In genomic region chrX:36833397-36834084, GRCm38 (mm10) we compare ENCODE assay signal across 8 mouse cellular contexts. TPM values are rescaled to one million over a fixed set of nuclear protein-coding genes. Genes with fewer than 3 reads are reported as not detected.
DNase-seq lines count a peak whose midpoint lies in the region; ATAC-seq and TF ChIP-seq lines count a peak whose summit lies in the region.

No protein-coding gene starts in this region.

- H3K36me3 ChIP-seq in G1E (replicated peaks): peaks cover 27% of the 10 kb centered on the region
- H3K36me3 ChIP-seq in forebrain, embryonic 14.5 days (ENCODE audit: control insufficient read depth, insufficient read depth, low read length): no peaks in the 10 kb centered on the region
- no peaks in the 10 kb centered on the region for H3K36me3 ChIP-seq in hindbrain, embryonic 10.5 days
- H3K36me3 ChIP-seq in lung, embryonic 16.5 days (ENCODE audit: control insufficient read depth, insufficient read depth, low read length): no peaks in the 10 kb centered on the region

- H3K27ac ChIP-seq in forebrain, embryonic 14.5 days (ENCODE audit: low read depth, low read length): no peak overlapping the region
- H3K27ac ChIP-seq in hindbrain, embryonic 10.5 days: peak overlapping the region; percentile 72
- no peak overlapping the region for H3K27ac ChIP-seq in lung, embryonic 16.5 days (ENCODE audit: low read length)

- H3K9me3 ChIP-seq in G1E (replicated peaks): no peaks in the 10 kb centered on the region
- no peaks in the 10 kb centered on the region for H3K9me3 ChIP-seq in forebrain, embryonic 14.5 days (replicated peaks; ENCODE audit: control insufficient read depth, low read length)
- no peaks in the 10 kb centered on the region for H3K9me3 ChIP-seq in hindbrain, embryonic 10.5 days
- H3K9me3 ChIP-seq in lung, embryonic 16.5 days (ENCODE audit: control insufficient read depth, low read length): no peaks in the 10 kb centered on the region

- H3K9ac ChIP-seq in forebrain, embryonic 14.5 days (ENCODE audit: low read length): 0 out of 2 replicates have a peak overlapping the region, but pooled peaks have one; percentile 25
- H3K9ac ChIP-seq in lung, embryonic 16.5 days (ENCODE audit: low read length): no peak overlapping the region; the same call in 1 of the 2 replicates

- no peak overlapping the region for H3K4me3 ChIP-seq in G1E (ENCODE audit: low read depth, low read length)
- H3K4me3 ChIP-seq in forebrain, embryonic 14.5 days (ENCODE audit: low read depth, low read length): peak overlapping the region; percentile 14; the same call in 1 of the 2 replicates
- peak overlapping the region; percentile 40 for H3K4me3 ChIP-seq in hindbrain, embryonic 10.5 days
- peak overlapping the region; percentile 19; the same call in 1 of the 2 replicates for H3K4me3 ChIP-seq in lung, embryonic 16.5 days (ENCODE audit: low read length)

- H3K27me3 ChIP-seq in G1E (ENCODE audit: insufficient read depth, low read length): no peaks in the 10 kb centered on the region
- H3K27me3 ChIP-seq in forebrain, embryonic 14.5 days (replicated peaks; ENCODE audit: control insufficient read depth, insufficient read depth, low read length): no peaks in the 10 kb centered on the region
- no peaks in the 10 kb centered on the region for H3K27me3 ChIP-seq in hindbrain, embryonic 10.5 days (ENCODE audit: insufficient read depth, poor library complexity, severe bottlenecking)
- H3K27me3 ChIP-seq in lung, embryonic 16.5 days (ENCODE audit: control insufficient read depth, insufficient read depth, low read depth, low read length): no peaks in the 10 kb centered on the region

- no peak for ATAC-seq in G1E (ENCODE audit: extremely low read depth, insufficient number of reproducible peaks, low FRiP score, poor library complexity, severe bottlenecking)
- peak; percentile 67 for ATAC-seq in forebrain, embryonic 14.5 days
- ATAC-seq in lung, embryonic 16.5 days (ENCODE audit: low read depth): 0 out of 2 replicates have a peak, but pooled peaks have one; percentile 8

- peak overlapping the region; percentile 44 for H3K4me2 ChIP-seq in forebrain, embryonic 14.5 days (ENCODE audit: low read length)
- peak overlapping the region; percentile 44 for H3K4me2 ChIP-seq in lung, embryonic 16.5 days (ENCODE audit: low read depth, low read length)

- peak; percentile 50; the same call in 1 of the 2 replicates for TF ChIP-seq CTCF in G1E (IDR thresholded peaks at IDR 0.05; ENCODE audit: low read depth, low read length)

- DNase-seq in G1E (ENCODE audit: low spot score): peak; percentile 2
- DNase-seq in c-Kit-positive CD71-positive TER-119-negative erythroid progenitor cells, embryonic 14.5 days (ENCODE audit: low read depth): peak; percentile 53
- peak; percentile 75 for DNase-seq in forebrain, embryonic 14.5 days (ENCODE audit: low spot score)
- DNase-seq in hindbrain, embryonic 10.5 days (ENCODE audit: low spot score): peak; percentile 78
- peak; percentile 80 for DNase-seq in layer of hippocampus, postnatal 10 days (ENCODE audit: low spot score in 2 of 2)
- DNase-seq in retina, postnatal 1 day: peak; percentile 74
- peak; percentile 85 for DNase-seq in thymus, postnatal 4 days

- WGBS in forebrain, embryonic 14.5 days: 37% methylated on average over 19 of the region's 19 CpGs
- 18% methylated on average over 19 of the region's 19 CpGs for WGBS in hindbrain, embryonic 10.5 days
- WGBS in lung, embryonic 16.5 days: 26% methylated on average over 19 of the region's 19 CpGs

- H3K4me1 ChIP-seq in G1E (ENCODE audit: insufficient read depth, low read depth, low read length): peaks cover 6% of the 10 kb centered on the region; the same call in 1 of the 2 replicates
- H3K4me1 ChIP-seq in forebrain, embryonic 14.5 days (ENCODE audit: control insufficient read depth, insufficient read depth, low read length): no peaks in the 10 kb centered on the region
- peaks cover 8% of the 10 kb centered on the region; the same call in 1 of the 2 replicates for H3K4me1 ChIP-seq in hindbrain, embryonic 10.5 days (replicated peaks)
- H3K4me1 ChIP-seq in lung, embryonic 16.5 days (replicated peaks; ENCODE audit: control insufficient read depth, insufficient read depth, low read length): no peaks in the 10 kb centered on the region

RNA-seq across cellular contexts. Expression of gene Slc25a5, which starts 38.1 kb away (rescaled TPM):
- total RNA-seq in G1E (2014; fragmentation: Nextera tagmentation) (364 and 370 TPM in 2 replicates), G1E (2017) (745 and 825 TPM in 2 replicates)
- 30.0 and 36.2 TPM in 2 replicates for polyA plus RNA-seq in G1E (2012)
- polyA plus RNA-seq in forebrain, embryonic 14.5 days (2014; fragmentation: Nextera tagmentation; extraction: Ambion mirVana): 589 and 711 TPM in 2 replicates
- polyA plus RNA-seq in hindbrain, embryonic 10.5 days (2016; fragmentation: Nextera tagmentation; extraction: Ambion mirVana): 803 and 848 TPM in 2 replicates
- 100 to 1,000 TPM; 343 to 357 TPM for total RNA-seq in layer of hippocampus, postnatal 10 days (2021)
- polyA plus RNA-seq in lung, embryonic 16.5 days (2015; fragmentation: Nextera tagmentation; extraction: Ambion mirVana): 576 and 581 TPM in 2 replicates

RNA-seq across cellular contexts. Expression of gene Ube2a, which starts 40.2 kb away (rescaled TPM):
- total RNA-seq in G1E (2014; fragmentation: Nextera tagmentation): 53.4 and 58.1 TPM in 2 replicates
- total RNA-seq in G1E (2017): 16.0 and 16.4 TPM in 2 replicates
- 108 and 126 TPM in 2 replicates for polyA plus RNA-seq in G1E (2012)
- 130 and 144 TPM in 2 replicates for polyA plus RNA-seq in forebrain, embryonic 14.5 days (2014; fragmentation: Nextera tagmentation; extraction: Ambion mirVana)
- 133 TPM in 2 replicates for polyA plus RNA-seq in hindbrain, embryonic 10.5 days (2016; fragmentation: Nextera tagmentation; extraction: Ambion mirVana)
- 10 to 100 TPM; 56.7 to 60.6 TPM for total RNA-seq in layer of hippocampus, postnatal 10 days (2021)
- 131 and 141 TPM in 2 replicates for polyA plus RNA-seq in lung, embryonic 16.5 days (2015; fragmentation: Nextera tagmentation; extraction: Ambion mirVana)

RNA-seq across cellular contexts. Expression of gene C330007P06Rik, which starts 40.4 kb away (rescaled TPM):
- total RNA-seq in G1E (2014; fragmentation: Nextera tagmentation) (33.8 and 36.3 TPM in 2 replicates), G1E (2017) (77.7 and 83.2 TPM in 2 replicates)
- polyA plus RNA-seq in G1E (2012): 1.6 and 2.1 TPM in 2 replicates
- 23.9 and 24.5 TPM in 2 replicates for polyA plus RNA-seq in forebrain, embryonic 14.5 days (2014; fragmentation: Nextera tagmentation; extraction: Ambion mirVana)
- 25.1 and 31.5 TPM in 2 replicates for polyA plus RNA-seq in hindbrain, embryonic 10.5 days (2016; fragmentation: Nextera tagmentation; extraction: Ambion mirVana)
- total RNA-seq in layer of hippocampus, postnatal 10 days (2021): 10 to 100 TPM; 31.5 to 32.3 TPM
- polyA plus RNA-seq in lung, embryonic 16.5 days (2015; fragmentation: Nextera tagmentation; extraction: Ambion mirVana): 33.6 and 38.7 TPM in 2 replicates

Comparison
In these comparisons a context has a peak if more than half of its experiments do, and no peak if none do; other contexts are left out.
1. DNase-seq: peak in every context shown above with its lines; median percentile 85 in thymus, postnatal 4 days; 80 in layer of hippocampus, postnatal 10 days; 78 in hindbrain, embryonic 10.5 days; 75 in forebrain, embryonic 14.5 days; 74 in retina, postnatal 1 day; 53 in c-Kit-positive CD71-positive TER-119-negative erythroid progenitor cells, embryonic 14.5 days; 2 in G1E.
2. RNA of gene Slc25a5, which starts 38.1 kb away (polyA plus RNA-seq): 803 to 848 TPM in hindbrain, embryonic 10.5 days, 589 to 711 TPM in forebrain, embryonic 14.5 days and 576 to 581 TPM in lung, embryonic 16.5 days; 30.0 to 36.2 TPM in G1E; every median in the first group is over 10 times any median in the second.